21 mouse cellular contexts compared by ENCODE assay signal in the genomic region with DNA sequence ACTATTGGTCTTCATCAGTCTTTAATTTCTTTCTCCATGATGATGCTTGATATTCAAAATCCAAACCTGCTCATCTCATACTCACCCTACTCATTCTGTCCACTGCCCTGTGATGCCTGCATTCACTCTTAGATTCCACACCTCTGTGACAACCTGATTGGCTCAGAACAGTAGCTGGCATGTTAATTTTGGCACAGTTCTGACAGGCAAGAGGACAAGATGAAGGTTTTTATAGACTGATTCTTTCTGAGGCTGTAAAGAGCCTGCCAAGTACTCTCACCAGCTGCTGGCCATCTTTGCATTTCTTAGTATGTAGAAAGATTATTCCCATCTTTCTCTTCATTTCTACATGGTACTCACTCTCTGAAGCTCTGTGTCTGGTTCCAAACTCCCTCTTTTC.
DNase-seq lines count a peak whose midpoint lies in the region; ATAC-seq and TF ChIP-seq lines count a peak whose summit lies in the region.
"Had no signal": no experiment of that assay in that cellular context is flagged by ENCODE, and none has a peak within 500 bp of the region (broad histone marks: within the 10 kb centered on the region; RNA-seq: fewer than 3 reads in every experiment).

No protein-coding gene starts in this region.

- H3K4me2 ChIP-seq in forebrain, embryonic 14.5 days (ENCODE audit: low read length) = no peak overlapping the region
- H3K4me2 ChIP-seq in forebrain, embryonic 13.5 days = no peak overlapping the region
- H3K4me2 ChIP-seq in forebrain, embryonic 16.5 days (ENCODE audit: low read length) = no peak overlapping the region
- no peak overlapping the region for H3K4me2 ChIP-seq in kidney, postnatal 0 days (ENCODE audit: low read length)
- H3K4me2 ChIP-seq: embryonic facial prominence, embryonic 13.5 days; embryonic facial prominence, embryonic 15.5 days had no signal

- H3K27ac ChIP-seq in forebrain, embryonic 14.5 days (ENCODE audit: low read depth, low read length) = no peak overlapping the region
- H3K27ac ChIP-seq in forebrain, embryonic 13.5 days = no peak overlapping the region
- no peak overlapping the region for H3K27ac ChIP-seq in forebrain, embryonic 16.5 days (ENCODE audit: low read length)
- no peak overlapping the region for H3K27ac ChIP-seq in forebrain, embryonic 10.5 days
- H3K27ac ChIP-seq in kidney, postnatal 0 days = no peak overlapping the region
- H3K27ac ChIP-seq: embryonic facial prominence, embryonic 13.5 days; embryonic facial prominence, embryonic 15.5 days; gastrocnemius, adult 2 months had no signal

- no peaks in the 10 kb centered on the region for H3K4me1 ChIP-seq in forebrain, embryonic 14.5 days (ENCODE audit: control insufficient read depth, insufficient read depth, low read length)
- H3K4me1 ChIP-seq in forebrain, embryonic 13.5 days = peaks cover 4% of the 10 kb centered on the region; the same call in 1 of the 2 replicates
- no peaks in the 10 kb centered on the region for H3K4me1 ChIP-seq in forebrain, embryonic 16.5 days (replicated peaks; ENCODE audit: control insufficient read depth, insufficient read depth, low read length)
- peaks cover 7% of the 10 kb centered on the region; the same call in 1 of the 2 replicates for H3K4me1 ChIP-seq in forebrain, embryonic 10.5 days
- no peaks in the 10 kb centered on the region for H3K4me1 ChIP-seq in kidney, postnatal 0 days (replicated peaks; ENCODE audit: insufficient read depth, low read length)
- H3K4me1 ChIP-seq: embryonic facial prominence, embryonic 13.5 days; embryonic facial prominence, embryonic 15.5 days had no signal

- TF ChIP-seq CTCF in kidney, postnatal 0 days (IDR thresholded peaks at IDR 0.05; ENCODE audit: low read depth) = no peak
- TF ChIP-seq CTCF in brain, embryonic 14.5 days (IDR thresholded peaks at IDR 0.05; ENCODE audit: borderline replicate concordance, extremely low read depth, insufficient read depth, insufficient read length) = no peak

- no peak overlapping the region for H3K9ac ChIP-seq in forebrain, embryonic 14.5 days (ENCODE audit: low read length)
- H3K9ac ChIP-seq in forebrain, embryonic 13.5 days = no peak overlapping the region
- no peak overlapping the region for H3K9ac ChIP-seq in forebrain, embryonic 16.5 days (replicated peaks; ENCODE audit: low read depth, low read length)
- no peak overlapping the region for H3K9ac ChIP-seq in kidney, postnatal 0 days (ENCODE audit: low read depth, low read length)
- H3K9ac ChIP-seq: embryonic facial prominence, embryonic 13.5 days; embryonic facial prominence, embryonic 15.5 days had no signal

- no peak for TF ChIP-seq POLR2A in brain, embryonic 14.5 days (IDR thresholded peaks at IDR 0.05; ENCODE audit: borderline replicate concordance, extremely low read depth, insufficient read depth, insufficient read length, poor library complexity, severe bottlenecking)

- H3K27me3 ChIP-seq in forebrain, embryonic 14.5 days (replicated peaks; ENCODE audit: control insufficient read depth, insufficient read depth, low read length) = no peaks in the 10 kb centered on the region
- no peaks in the 10 kb centered on the region for H3K27me3 ChIP-seq in forebrain, embryonic 13.5 days
- no peaks in the 10 kb centered on the region for H3K27me3 ChIP-seq in forebrain, embryonic 16.5 days (replicated peaks; ENCODE audit: control insufficient read depth, insufficient read depth, low read length)
- no peaks in the 10 kb centered on the region for H3K27me3 ChIP-seq in forebrain, embryonic 10.5 days (ENCODE audit: poor library complexity, severe bottlenecking)
- H3K27me3 ChIP-seq in kidney, postnatal 0 days (ENCODE audit: insufficient read depth, low read length) = no peaks in the 10 kb centered on the region
- H3K27me3 ChIP-seq: embryonic facial prominence, embryonic 13.5 days; embryonic facial prominence, embryonic 15.5 days had no signal

- ATAC-seq in forebrain, embryonic 14.5 days = peak; percentile 69
- no peak for ATAC-seq in forebrain, embryonic 13.5 days
- peak; percentile 26; the same call in 1 of the 2 replicates for ATAC-seq in forebrain, embryonic 16.5 days
- no peak for ATAC-seq in kidney, postnatal 0 days (replicated peaks; ENCODE audit: low FRiP score, low read depth)

- no peaks in the 10 kb centered on the region for H3K36me3 ChIP-seq in forebrain, embryonic 14.5 days (ENCODE audit: control insufficient read depth, insufficient read depth, low read length)
- H3K36me3 ChIP-seq in forebrain, embryonic 13.5 days (ENCODE audit: poor library complexity, severe bottlenecking) = no peaks in the 10 kb centered on the region
- H3K36me3 ChIP-seq in forebrain, embryonic 16.5 days (ENCODE audit: control insufficient read depth, insufficient read depth) = no peaks in the 10 kb centered on the region
- no peaks in the 10 kb centered on the region for H3K36me3 ChIP-seq in forebrain, embryonic 10.5 days (replicated peaks)
- no peaks in the 10 kb centered on the region for H3K36me3 ChIP-seq in kidney, postnatal 0 days (ENCODE audit: insufficient read depth, low read length)
- H3K36me3 ChIP-seq: embryonic facial prominence, embryonic 13.5 days; embryonic facial prominence, embryonic 15.5 days had no signal

- no peaks in the 10 kb centered on the region for H3K9me3 ChIP-seq in forebrain, embryonic 14.5 days (replicated peaks; ENCODE audit: control insufficient read depth, low read length)
- H3K9me3 ChIP-seq in forebrain, embryonic 13.5 days (replicated peaks) = no peaks in the 10 kb centered on the region
- no peaks in the 10 kb centered on the region for H3K9me3 ChIP-seq in forebrain, embryonic 16.5 days (ENCODE audit: control insufficient read depth, low read length)
- H3K9me3 ChIP-seq in forebrain, embryonic 10.5 days = no peaks in the 10 kb centered on the region
- H3K9me3 ChIP-seq in kidney, postnatal 0 days (replicated peaks; ENCODE audit: low read length) = no peaks in the 10 kb centered on the region
- H3K9me3 ChIP-seq: embryonic facial prominence, embryonic 13.5 days; embryonic facial prominence, embryonic 15.5 days had no signal

- DNase-seq in forebrain, embryonic 14.5 days (ENCODE audit: low spot score) = peak; percentile 49
- no peak for DNase-seq in forebrain, embryonic 10.5 days (ENCODE audit: extremely low spot score, low spot score)
- peak; percentile 13 for DNase-seq in kidney, postnatal 0 days (ENCODE audit: low spot score)
- DNase-seq in kidney, postnatal 4 days = no peak
- DNase-seq in brain, embryonic 14.5 days (ENCODE audit: low read depth) = peak; percentile 69
- DNase-seq in adrenal gland, adult 8-10 months = no peak
- DNase-seq: adrenal gland, adult 2 months; adrenal gland, postnatal 14 days; adrenal gland, postnatal 36 days; cerebellum, adult 11-12 months; cerebellum, adult 2 months; cerebellum, adult 9-10 months; cerebellum, postnatal 14 days; cerebellum, postnatal 36 days; embryo, embryonic 11 days; gastrocnemius, adult 2 months had no signal

- H3K4me3 ChIP-seq in forebrain, embryonic 14.5 days (ENCODE audit: low read depth, low read length) = no peak overlapping the region
- H3K4me3 ChIP-seq in forebrain, embryonic 13.5 days = no peak overlapping the region
- no peak overlapping the region for H3K4me3 ChIP-seq in forebrain, embryonic 16.5 days (replicated peaks; ENCODE audit: low read length)
- no peak overlapping the region for H3K4me3 ChIP-seq in forebrain, embryonic 10.5 days
- no peak overlapping the region for H3K4me3 ChIP-seq in kidney, postnatal 0 days (replicated peaks; ENCODE audit: low read depth, low read length)
- H3K4me3 ChIP-seq: embryonic facial prominence, embryonic 13.5 days; embryonic facial prominence, embryonic 15.5 days; erythroblast, embryonic 14.5 days; gastrocnemius, adult 2 months had no signal

Comparison
In these comparisons a context has a peak if more than half of its experiments do, and no peak if none do; other contexts are left out.
1. ATAC-seq: peak in forebrain, embryonic 14.5 days (single experiment) and forebrain, embryonic 16.5 days (single experiment); none in forebrain, embryonic 13.5 days (single experiment) and kidney, postnatal 0 days (single experiment).
2. DNase-seq: peak in forebrain, embryonic 14.5 days (single experiment), kidney, postnatal 0 days (single experiment) and brain, embryonic 14.5 days (single experiment); none in forebrain, embryonic 10.5 days (single experiment), kidney, postnatal 4 days (0 of 2) and adrenal gland, adult 8-10 months (single experiment).